Mouse (Mus musculus) ZHBTc4 (cell line): Measurements from ENCODE around the gene Lrrc34.

Experiments
- DNase-seq: peaks from one replicate; pipeline ENCODE4 v3.0.0-alpha.2; 2011; ENCODE audit warnings: low read depth, low spot score

The Lrrc34 gene

GRCm38 (mm10) chr3:30647440-30648090, at the start of gene Lrrc34:
TSS of gene Lrrc34 (minus strand) at chr3:30647869.
- peak; percentile 98 for DNase-seq

DNA sequence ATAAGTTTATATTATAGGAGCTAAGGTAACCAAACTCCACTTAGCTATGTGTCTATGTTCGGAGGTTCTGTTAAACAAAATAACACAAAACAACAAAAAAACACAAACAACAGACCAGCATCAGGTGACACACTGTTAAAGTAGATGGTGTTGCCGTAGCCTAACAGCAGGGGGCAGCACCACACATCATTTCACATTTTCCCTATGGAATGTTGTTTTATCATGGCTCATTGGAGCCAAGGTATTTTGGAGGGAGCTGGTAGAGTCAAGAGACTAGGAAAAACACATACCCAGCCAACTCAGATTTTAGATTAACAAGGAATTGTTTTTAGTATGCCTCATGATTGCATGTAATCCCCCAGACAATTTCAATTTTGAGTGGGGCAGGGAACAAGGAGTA, 48.7 kb upstream of the Lrrc34 start:
- DNase-seq = peak; percentile 84

DNA sequence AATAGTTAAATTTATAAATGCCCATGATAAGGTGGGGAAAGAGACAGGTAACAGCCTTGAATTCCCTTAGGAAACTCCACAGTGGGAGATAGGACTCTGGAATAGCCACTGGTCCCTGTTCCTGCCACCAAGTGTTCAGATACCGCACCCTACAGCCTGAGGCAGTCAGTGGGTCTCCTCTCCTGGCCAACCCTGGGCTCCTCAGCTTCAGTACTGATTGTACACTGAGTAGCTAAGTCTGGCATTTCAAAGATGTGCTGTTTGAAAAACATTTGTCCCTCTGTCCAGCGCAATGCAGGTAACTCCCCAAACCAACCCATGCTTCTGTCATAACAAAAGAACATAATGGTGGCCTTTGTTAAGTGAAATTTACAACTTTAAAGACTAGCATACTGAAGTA, 48.0 kb upstream of the Lrrc34 start:
- peak; percentile 59 for DNase-seq

DNA sequence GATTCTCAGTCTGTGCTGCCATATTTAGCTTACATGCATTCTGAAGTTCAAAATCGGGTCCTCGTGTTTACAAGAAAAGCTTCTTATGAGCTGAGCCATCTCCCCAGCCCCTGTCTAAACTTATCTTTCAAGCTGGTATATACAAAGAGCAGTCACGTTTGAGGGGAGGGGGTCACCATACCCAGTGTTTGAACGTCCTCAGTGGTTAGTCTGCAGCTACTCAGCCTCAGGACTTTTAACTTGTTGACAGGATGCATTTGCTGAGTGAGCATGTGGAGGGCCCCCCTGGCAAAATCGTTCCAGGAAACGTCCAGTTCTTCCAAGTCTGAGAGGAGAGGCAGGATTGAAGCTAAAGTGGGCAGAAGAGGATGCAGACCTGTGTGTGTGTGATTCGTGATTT, 43.3 kb upstream of the Lrrc34 start:
- no peak for DNase-seq

DNA sequence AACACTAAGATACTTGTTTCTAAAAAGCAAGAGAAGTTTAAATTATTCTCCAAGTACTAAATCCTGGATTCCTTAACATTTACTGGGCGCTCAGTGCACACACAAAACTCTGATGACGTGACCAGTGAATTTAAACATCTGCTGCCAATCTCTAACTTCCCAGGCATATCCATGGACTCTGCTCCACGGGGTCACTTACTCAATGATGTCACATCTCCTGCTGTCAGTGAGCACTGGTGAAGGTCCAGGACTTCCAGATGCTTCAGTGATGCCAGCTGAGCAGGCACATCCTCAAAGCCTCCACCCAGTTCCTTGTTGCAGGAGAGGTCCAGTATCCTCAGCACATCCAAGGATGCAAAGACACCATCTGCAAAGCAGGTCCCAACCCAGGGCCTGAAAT, 39.5 kb upstream of the Lrrc34 start:
- no peak for DNase-seq

DNA sequence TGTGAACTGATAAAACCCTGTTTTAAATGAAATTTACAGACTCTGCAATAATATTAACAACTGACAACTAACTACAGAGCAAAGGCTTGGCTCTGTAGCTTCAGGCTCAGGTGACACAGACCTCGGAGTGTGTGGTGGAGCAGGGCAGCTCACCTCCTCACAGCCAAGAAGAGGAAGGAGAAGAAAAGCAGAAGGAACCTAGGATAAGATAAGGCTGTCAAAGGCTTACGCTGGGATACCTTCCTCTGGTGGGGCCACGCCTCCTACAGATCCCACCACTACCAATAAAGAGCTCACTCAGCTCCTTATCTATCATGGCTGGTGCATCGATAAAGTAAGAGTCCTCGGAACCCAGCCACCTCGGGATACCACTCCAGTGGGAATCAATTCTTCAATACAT, 35.5 kb upstream of the Lrrc34 start:
- no peak for DNase-seq

GRCm38 (mm10) chr3:30658486-30658885, 10.8 kb upstream of the Lrrc34 start:
- DNase-seq = peak; percentile 85

- DNase-seq = no peak
Measured at GRCm38 (mm10) chr3:30655937-30656336, 8.3 kb upstream of the Lrrc34 start.

- DNase-seq = peak; percentile 68
Measured at GRCm38 (mm10) chr3:30650062-30650841, 2.6 kb upstream of the Lrrc34 start.

GRCm38 (mm10) chr3:30648466-30648865, 797 bp upstream of the Lrrc34 start:
- DNase-seq = peak; percentile 74

DNA sequence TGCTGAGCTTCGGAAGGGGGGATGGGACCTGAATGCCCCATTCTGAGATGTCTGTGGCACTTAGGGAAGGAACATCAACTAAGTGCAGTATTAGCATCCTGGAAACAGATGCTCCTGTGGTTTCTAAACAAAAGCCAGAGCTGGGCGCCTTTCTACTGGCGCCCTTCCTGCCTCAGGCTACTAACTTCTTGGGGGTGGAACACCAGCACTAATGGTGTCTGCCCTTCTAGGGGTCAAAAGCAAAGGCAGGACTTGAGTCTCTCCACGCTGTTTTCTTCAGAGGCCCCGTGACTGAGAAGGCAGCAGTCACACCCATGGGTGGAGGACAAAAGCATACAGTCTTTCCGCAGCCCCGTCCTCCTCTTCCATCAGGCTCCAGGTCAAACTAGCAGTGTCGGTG, 908 bp downstream of the Lrrc34 start:
- DNase-seq = peak; percentile 97

DNA sequence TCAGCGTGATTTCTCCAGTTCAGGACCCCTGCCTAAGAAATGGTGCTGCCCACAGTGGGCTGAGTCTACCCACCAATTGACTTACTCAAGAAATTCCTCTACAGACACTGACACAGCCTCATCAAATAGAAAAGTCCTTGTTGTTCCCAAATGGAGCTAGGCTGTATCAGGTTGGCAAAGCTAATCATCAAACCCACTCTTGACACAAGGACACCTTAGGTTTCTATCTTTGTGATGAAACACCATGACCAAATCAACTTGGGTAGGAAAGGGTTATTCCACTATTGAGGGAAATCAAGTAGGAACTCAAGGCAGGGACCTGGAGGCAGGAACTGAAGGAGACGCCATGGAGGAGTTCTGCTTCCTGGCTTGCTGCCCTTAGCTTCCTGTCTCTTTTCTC, 3.5 kb downstream of the Lrrc34 start, which contains the start of gene Lrriq4:
TSS of gene Lrriq4 (plus strand) at position 301 of the 400 bp plus-strand sequence.
- no peak for DNase-seq

GRCm38 (mm10) chr3:30635629-30636028, 12.0 kb downstream of the Lrrc34 start:
- DNase-seq = peak; percentile 63

DNA sequence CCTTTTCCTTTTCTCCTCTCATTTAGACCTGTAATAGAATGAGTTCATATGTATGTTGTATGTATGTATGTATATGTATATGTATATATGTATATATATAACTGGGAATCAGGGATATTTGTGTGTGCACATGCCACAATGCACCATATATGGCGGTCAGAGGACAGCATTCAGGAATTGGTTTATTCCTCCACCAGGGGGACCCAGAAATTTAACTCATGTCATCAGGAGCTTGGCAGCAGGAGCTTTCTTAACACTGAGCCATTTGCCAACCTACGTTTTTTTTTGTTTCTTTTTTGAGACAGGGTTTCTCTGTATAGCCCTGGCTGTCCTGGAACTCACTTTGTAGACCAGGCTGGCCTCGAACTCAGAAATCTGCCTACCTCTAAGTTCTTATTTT, 14.0 kb downstream of the Lrrc34 start:
- peak; percentile 59 for DNase-seq

- peak; percentile 35 for DNase-seq
Measured at GRCm38 (mm10) chr3:30620132-30620531, 27.5 kb downstream of the Lrrc34 start.

DNA sequence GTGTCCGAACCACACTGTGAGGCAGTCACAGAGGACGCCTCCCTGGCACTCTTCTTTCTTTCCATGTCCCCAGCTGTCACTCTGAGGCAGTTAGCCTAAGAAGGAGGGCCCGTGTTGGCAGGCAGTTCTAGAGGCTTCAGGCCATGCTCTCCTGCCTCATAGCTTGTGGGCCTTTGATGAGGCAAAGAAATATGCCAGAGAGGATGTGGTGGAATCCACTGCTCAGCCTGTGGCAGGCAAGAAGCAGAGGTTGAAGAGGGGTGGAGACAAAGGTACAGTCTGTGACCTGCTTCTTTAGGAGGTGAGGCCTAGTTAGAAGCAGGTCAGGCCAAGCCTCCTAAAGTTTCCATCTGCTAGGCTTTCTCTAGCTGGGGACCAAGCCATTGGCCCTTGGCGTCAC, 36.7 kb downstream of the Lrrc34 start:
- no peak for DNase-seq

DNA sequence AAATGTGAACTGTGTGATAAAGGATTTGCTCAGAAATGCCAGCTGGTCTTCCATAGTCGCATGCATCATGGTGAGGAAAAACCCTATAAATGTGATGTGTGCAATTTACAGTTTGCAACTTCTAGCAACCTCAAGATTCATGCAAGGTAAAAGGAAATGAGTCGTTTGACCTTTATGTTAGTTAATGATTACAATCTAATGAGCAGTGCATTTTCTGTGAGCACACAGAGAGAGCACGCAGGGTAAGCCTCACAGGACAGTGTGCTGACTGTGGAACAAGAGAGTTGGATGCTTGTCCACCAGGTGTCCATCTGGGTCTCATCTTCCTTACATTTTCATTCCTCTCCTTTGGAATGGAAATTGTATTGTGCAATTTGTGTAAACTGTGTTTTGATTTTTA, 38.7 kb downstream of the Lrrc34 start:
- DNase-seq = no peak

- DNase-seq = no peak
Measured at GRCm38 (mm10) chr3:30603256-30603655, 44.4 kb downstream of the Lrrc34 start.

GRCm38 (mm10) chr3:30602740-30603098, 45.0 kb downstream of the Lrrc34 start:
- peak; percentile 88 for DNase-seq

GRCm38 (mm10) chr3:30602065-30602739, 45.5 kb downstream of the Lrrc34 start, which contains the start of gene Mynn:
TSS of gene Mynn (plus strand) at chr3:30602065.
- DNase-seq = peak; percentile 98

DNA sequence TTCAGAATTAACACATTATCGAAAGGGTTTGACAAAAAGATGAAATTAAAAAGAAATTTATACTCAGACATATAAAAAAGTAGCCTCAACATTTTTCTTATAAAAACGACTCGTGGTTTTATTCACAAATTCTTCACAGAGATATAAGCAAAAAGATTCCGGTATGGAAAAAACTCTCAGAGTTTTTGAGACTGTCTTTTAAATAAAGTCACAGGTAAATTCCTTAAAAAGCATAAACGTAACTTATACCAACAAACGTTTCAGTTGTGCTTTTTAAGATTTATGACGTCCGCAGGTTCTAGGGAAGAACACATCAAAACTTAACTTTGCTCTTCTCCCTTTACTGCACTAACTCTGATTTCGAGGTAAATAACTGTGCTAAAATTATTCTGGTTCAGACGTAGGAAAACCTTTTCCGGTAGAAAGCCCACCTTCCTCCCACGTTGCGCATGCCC, 46.0 kb downstream of the Lrrc34 start:
- no peak for DNase-seq

GRCm38 (mm10) chr3:30601175-30601574, 46.5 kb downstream of the Lrrc34 start:
- DNase-seq = peak; percentile 91
